Mouse (Mus musculus): Measurements from ENCODE around the gene Lrp8. TPM values are rescaled to one million over a fixed set of nuclear protein-coding genes. Genes with fewer than 3 reads are reported as not detected.

Lrp8 gene
- total and polyA plus RNA-seq, 2 experiments: 0.09 to 0.11 TPM

DNA sequence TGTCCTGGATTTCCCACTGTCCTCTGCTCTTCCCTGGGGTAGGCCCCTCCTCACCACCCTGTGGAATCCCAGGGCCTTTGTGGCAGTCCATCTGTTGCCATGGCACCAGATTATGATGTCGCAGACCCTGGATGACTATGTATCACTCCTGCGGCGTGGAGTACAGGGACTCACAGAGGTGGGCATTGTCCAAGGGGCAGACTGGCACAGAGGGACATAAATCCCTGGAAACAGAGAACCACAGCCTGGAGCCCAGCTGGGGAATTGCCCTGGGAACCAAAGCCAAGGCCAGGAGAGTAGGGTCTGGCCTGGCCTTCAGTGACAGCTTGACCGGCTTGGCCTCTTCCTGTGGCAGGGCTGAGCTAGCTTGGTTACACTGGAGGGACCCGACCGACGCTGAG lies 28.8 kb downstream of the Lrp8 start:
- Histone ChIP-seq H3K36me3 (ENCODE audit: control insufficient read depth, insufficient read depth, low read length) (no peaks in the 10 kb centered on the region), H3K27me3 (ENCODE audit: control insufficient read depth, insufficient read depth, low read length) (no peaks in the 10 kb centered on the region), H3K4me1 (ENCODE audit: control insufficient read depth, insufficient read depth, low read length) (no peaks in the 10 kb centered on the region), H3K27ac (replicated peaks; ENCODE audit: insufficient read depth, low read depth, low read length) (no peak overlapping the region), H3K9ac (ENCODE audit: low read depth, low read length) (no peak overlapping the region), H3K79me2 (ENCODE audit: control insufficient read depth, insufficient read depth, low read length) (no peaks in the 10 kb centered on the region), H3K4me3 (ENCODE audit: insufficient read depth, low read depth, low read length) (no peak overlapping the region)
- TF ChIP-seq POLR2A (IDR thresholded peaks at IDR 0.05; ENCODE audit: extremely low read depth, insufficient read depth, low read length) (no peak), CTCF (IDR thresholded peaks at IDR 0.05; ENCODE audit: low read depth, low read length) (no peak)
- WGBS: 87% methylated on average over 7 of the region's 7 CpGs
- no peak for DNase-seq (ENCODE audit: extremely low read depth, low read depth, low spot score)

DNA sequence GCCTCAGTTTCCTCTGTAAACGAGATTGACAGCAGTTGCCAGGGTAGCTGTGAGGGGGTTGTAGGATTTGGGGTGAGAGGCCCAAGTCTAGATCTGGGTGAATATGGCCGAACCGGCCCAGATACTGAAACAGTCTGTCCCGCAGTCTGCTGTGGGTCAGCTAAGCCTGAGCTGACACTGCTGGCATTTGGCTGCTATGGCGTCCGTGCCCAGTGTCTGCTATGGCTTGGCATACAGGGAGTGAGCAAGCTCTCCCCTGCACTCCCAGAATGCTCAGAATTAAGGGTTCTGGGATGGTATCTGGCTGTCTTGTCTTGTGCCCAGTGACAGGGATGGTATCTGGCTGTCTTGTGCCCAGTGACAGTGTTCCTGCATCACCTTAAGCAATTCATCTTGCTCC lies 29.6 kb downstream of the Lrp8 start:
- Histone ChIP-seq H3K36me3 (ENCODE audit: control insufficient read depth, insufficient read depth, low read length) (no peaks in the 10 kb centered on the region), H3K27ac (replicated peaks; ENCODE audit: insufficient read depth, low read depth, low read length) (no peak overlapping the region), H3K79me2 (ENCODE audit: control insufficient read depth, insufficient read depth, low read length) (no peaks in the 10 kb centered on the region), H3K4me3 (ENCODE audit: insufficient read depth, low read depth, low read length) (no peak overlapping the region), H3K27me3 (ENCODE audit: control insufficient read depth, insufficient read depth, low read length) (no peaks in the 10 kb centered on the region), H3K4me1 (ENCODE audit: control insufficient read depth, insufficient read depth, low read length) (no peaks in the 10 kb centered on the region), H3K9ac (ENCODE audit: low read depth, low read length) (no peak overlapping the region)
- DNase-seq (ENCODE audit: extremely low read depth, low read depth, low spot score): no peak
- TF ChIP-seq POLR2A (IDR thresholded peaks at IDR 0.05; ENCODE audit: extremely low read depth, insufficient read depth, low read length) (no peak), CTCF (IDR thresholded peaks at IDR 0.05; ENCODE audit: low read depth, low read length) (no peak)
- WGBS: 87% methylated on average over 6 of the region's 6 CpGs

DNA sequence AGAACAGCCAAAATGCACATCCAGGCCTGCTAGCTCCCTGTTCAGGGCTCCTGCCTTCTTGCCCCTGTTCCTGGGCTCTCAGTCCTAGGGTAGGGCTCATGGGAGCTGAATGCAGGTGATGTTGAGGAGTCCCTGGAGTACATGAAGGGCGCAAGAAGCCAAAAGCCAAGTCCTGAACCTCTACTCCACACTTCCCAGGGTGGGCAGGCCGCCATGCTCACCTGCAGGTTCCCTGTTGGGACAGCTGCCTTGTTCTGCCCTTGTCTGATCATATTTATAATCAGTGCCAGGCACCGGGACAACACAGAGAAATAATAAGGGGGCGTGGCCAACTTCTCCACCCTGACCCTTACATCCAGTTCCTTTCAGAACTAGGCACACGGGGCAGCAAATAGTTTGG lies 31.5 kb downstream of the Lrp8 start:
- no peak overlapping the region for H3K27ac ChIP-seq (replicated peaks; ENCODE audit: insufficient read depth, low read depth, low read length)
- TF ChIP-seq CTCF (IDR thresholded peaks at IDR 0.05; ENCODE audit: low read depth, low read length): no peak
- TF ChIP-seq POLR2A (IDR thresholded peaks at IDR 0.05; ENCODE audit: extremely low read depth, insufficient read depth, low read length): no peak
- 81% methylated on average over 5 of the region's 5 CpGs for WGBS
- H3K9ac ChIP-seq (ENCODE audit: low read depth, low read length): no peak overlapping the region
- H3K79me2 ChIP-seq (ENCODE audit: control insufficient read depth, insufficient read depth, low read length): no peaks in the 10 kb centered on the region
- no peak for DNase-seq (ENCODE audit: extremely low read depth, low read depth, low spot score)
- H3K4me1 ChIP-seq (ENCODE audit: control insufficient read depth, insufficient read depth, low read length): no peaks in the 10 kb centered on the region
- H3K36me3 ChIP-seq (ENCODE audit: control insufficient read depth, insufficient read depth, low read length): no peaks in the 10 kb centered on the region
- no peaks in the 10 kb centered on the region for H3K27me3 ChIP-seq (ENCODE audit: control insufficient read depth, insufficient read depth, low read length)
- no peak overlapping the region for H3K4me3 ChIP-seq (ENCODE audit: insufficient read depth, low read depth, low read length)

DNA sequence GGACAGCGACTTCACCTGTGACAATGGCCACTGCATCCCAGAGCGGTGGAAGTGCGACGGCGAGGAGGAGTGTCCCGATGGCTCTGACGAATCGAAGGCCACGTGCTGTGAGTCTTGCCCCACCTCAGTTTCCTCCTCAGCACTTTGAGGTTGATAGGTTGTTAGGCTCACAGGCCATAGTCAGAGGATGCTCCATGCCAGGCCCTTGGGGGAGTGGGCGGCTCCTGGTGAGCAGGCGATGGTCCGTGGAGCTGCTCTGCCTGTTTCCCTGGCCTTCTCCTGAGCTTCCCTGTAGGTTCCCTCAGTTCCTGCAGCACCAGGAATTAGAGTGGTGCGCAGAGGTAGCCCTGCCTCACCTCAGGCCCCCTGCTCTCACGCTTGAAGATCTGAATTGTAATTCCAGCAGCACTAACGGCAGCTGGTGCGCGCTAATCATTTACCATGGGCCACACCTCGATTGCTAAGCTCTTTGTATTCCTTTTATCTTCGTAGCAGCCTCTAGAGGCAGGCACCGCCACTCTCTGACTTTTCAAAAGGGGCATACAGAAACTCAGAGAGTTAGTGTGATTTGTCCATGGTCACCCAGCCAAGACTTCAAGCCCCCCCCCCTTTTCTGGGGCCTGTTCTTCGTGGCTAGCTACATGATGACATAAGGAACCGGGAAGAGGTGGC lies 32.7 kb downstream of the Lrp8 start:
- Histone ChIP-seq H3K27ac (replicated peaks; ENCODE audit: insufficient read depth, low read depth, low read length) (no peak overlapping the region), H3K4me1 (ENCODE audit: control insufficient read depth, insufficient read depth, low read length) (no peaks in the 10 kb centered on the region), H3K4me3 (ENCODE audit: insufficient read depth, low read depth, low read length) (no peak overlapping the region), H3K9ac (ENCODE audit: low read depth, low read length) (no peak overlapping the region), H3K27me3 (ENCODE audit: control insufficient read depth, insufficient read depth, low read length) (no peaks in the 10 kb centered on the region), H3K36me3 (ENCODE audit: control insufficient read depth, insufficient read depth, low read length) (no peaks in the 10 kb centered on the region), H3K79me2 (ENCODE audit: control insufficient read depth, insufficient read depth, low read length) (no peaks in the 10 kb centered on the region)
- no peak for TF ChIP-seq POLR2A (IDR thresholded peaks at IDR 0.05; ENCODE audit: extremely low read depth, insufficient read depth, low read length)
- TF ChIP-seq CTCF (IDR thresholded peaks at IDR 0.05; ENCODE audit: low read depth, low read length): no peak
- no peak for DNase-seq (ENCODE audit: extremely low read depth, low read depth, low spot score)
- WGBS: 52% methylated on average over 22 of the region's 22 CpGs

- no peaks in the 10 kb centered on the region for H3K27me3 ChIP-seq (ENCODE audit: control insufficient read depth, insufficient read depth, low read length)
- TF ChIP-seq CTCF (IDR thresholded peaks at IDR 0.05; ENCODE audit: low read depth, low read length) (no peak), POLR2A (IDR thresholded peaks at IDR 0.05; ENCODE audit: extremely low read depth, insufficient read depth, low read length) (no peak)
- no peaks in the 10 kb centered on the region for H3K4me1 ChIP-seq (ENCODE audit: control insufficient read depth, insufficient read depth, low read length)
- H3K4me3 ChIP-seq (ENCODE audit: insufficient read depth, low read depth, low read length): no peak overlapping the region
- DNase-seq (ENCODE audit: extremely low read depth, low read depth, low spot score): no peak
- WGBS: 58% methylated on average over 5 of the region's 5 CpGs
- no peaks in the 10 kb centered on the region for H3K36me3 ChIP-seq (ENCODE audit: control insufficient read depth, insufficient read depth, low read length)
- no peak overlapping the region for H3K9ac ChIP-seq (ENCODE audit: low read depth, low read length)
- no peaks in the 10 kb centered on the region for H3K79me2 ChIP-seq (ENCODE audit: control insufficient read depth, insufficient read depth, low read length)
- no peak overlapping the region for H3K27ac ChIP-seq (replicated peaks; ENCODE audit: insufficient read depth, low read depth, low read length)
Observed at GRCm38 (mm10) chr4:107835508-107835909, 33.4 kb downstream of the Lrp8 start.

- no peak for DNase-seq (ENCODE audit: extremely low read depth, low read depth, low spot score)
- 86% methylated on average over 5 of the region's 5 CpGs for WGBS
- Histone ChIP-seq H3K9ac (ENCODE audit: low read depth, low read length) (no peak overlapping the region), H3K27ac (replicated peaks; ENCODE audit: insufficient read depth, low read depth, low read length) (no peak overlapping the region), H3K79me2 (ENCODE audit: control insufficient read depth, insufficient read depth, low read length) (no peaks in the 10 kb centered on the region), H3K4me1 (ENCODE audit: control insufficient read depth, insufficient read depth, low read length) (no peaks in the 10 kb centered on the region), H3K27me3 (ENCODE audit: control insufficient read depth, insufficient read depth, low read length) (no peaks in the 10 kb centered on the region), H3K4me3 (ENCODE audit: insufficient read depth, low read depth, low read length) (no peak overlapping the region), H3K36me3 (ENCODE audit: control insufficient read depth, insufficient read depth, low read length) (no peaks in the 10 kb centered on the region)
- TF ChIP-seq POLR2A (IDR thresholded peaks at IDR 0.05; ENCODE audit: extremely low read depth, insufficient read depth, low read length): no peak
- TF ChIP-seq CTCF (IDR thresholded peaks at IDR 0.05; ENCODE audit: low read depth, low read length): no peak
Observed at GRCm38 (mm10) chr4:107836758-107837157, 34.7 kb downstream of the Lrp8 start.

All from liver, adult 2 months (tissue).